Mouse (Mus musculus) C3H10T1/2 (cell line): ENCODE data around the gene 4930548H24Rik. TPM values are rescaled to one million over a fixed set of nuclear protein-coding genes. Genes with fewer than 3 reads are reported as not detected.

Source experiments
- polyA plus RNA-seq, 2 experiments: library from polyadenylated mRNA; unstranded; fragments of >200 nt; fragmentation: generic; extraction: Trizol; gene quantifications; one replicate each; pipeline ENCODE4 v1.2.1; 2012; ENCODE audit warnings: missing spikeins in 2 of 2

4930548H24Rik gene
- polyA plus RNA-seq, result under 1 TPM in 1 of 2 experiments, not detected in 1; 0.06 TPM

GRCm38 (mm10) chr5:31485440-31485839 lies at the start of gene 4930548H24Rik:
TSS of gene 4930548H24Rik (plus strand) at chr5:31485740.

GRCm38 (mm10) chr5:31451878-31452561 lies 33.5 kb upstream of the 4930548H24Rik start, which contains the start of gene Zfp512:
TSS of gene Zfp512 (plus strand) at chr5:31452431.

GRCm38 (mm10) chr5:31494513-31495297 lies 9.2 kb downstream of the 4930548H24Rik start, which contains the start of gene Gpn1:
TSS of gene Gpn1 (plus strand) at chr5:31494741.

GRCm38 (mm10) chr5:31526354-31527116 lies 41.0 kb downstream of the 4930548H24Rik start, which contains the start of gene Slc4a1ap:
TSS of gene Slc4a1ap (plus strand) at chr5:31526995.

GRCm38 (mm10) chr5:31527707-31528106 lies 42.2 kb downstream of the 4930548H24Rik start, which contains the start of gene Supt7l:
TSS of gene Supt7l (minus strand) at chr5:31527807.

Other genes with a start within 250 kb of the 4930548H24Rik start
- 100 to 1,000 TPM in 1 of 2 experiments, 10 to 100 TPM in 1; 54.1 to 114 TPM for gene Nrbp1, start 244.9 kb upstream of the 4930548H24Rik start, polyA plus RNA-seq
- gene Gm9970, start 244.5 kb upstream of the 4930548H24Rik start, polyA plus RNA-seq, result under 1 TPM in 1 of 2 experiments, not detected in 1; 0.33 TPM
- 1 to 10 TPM in 1 of 2 experiments, under 1 TPM in 1; 0.06 to 4.5 TPM for gene Krtcap3, start 234.0 kb upstream of the 4930548H24Rik start, polyA plus RNA-seq
- gene Ift172, start 194.6 kb upstream of the 4930548H24Rik start, polyA plus RNA-seq, result 10 to 100 TPM in 1 of 2 experiments, 1 to 10 TPM in 1; 6.9 to 36.9 TPM
- gene Fndc4, start 189.7 kb upstream of the 4930548H24Rik start, polyA plus RNA-seq, result 10 to 100 TPM; 18.9 to 26.1 TPM
- gene Gckr, start 188.3 kb upstream of the 4930548H24Rik start, polyA plus RNA-seq, result not detected
- gene Zfp512, start 33.3 kb upstream of the 4930548H24Rik start, polyA plus RNA-seq, result 10 to 100 TPM in 1 of 2 experiments, 1 to 10 TPM in 1; 1.8 to 20.1 TPM
- 10 to 100 TPM; 13.4 to 20.4 TPM for gene Gpn1, start 9.0 kb downstream of the 4930548H24Rik start, polyA plus RNA-seq
- gene Slc4a1ap, start 41.3 kb downstream of the 4930548H24Rik start, polyA plus RNA-seq, result 10 to 100 TPM in 1 of 2 experiments, 1 to 10 TPM in 1; 4.6 to 21.0 TPM
- 10 to 100 TPM in 1 of 2 experiments, 1 to 10 TPM in 1; 4.0 to 16.8 TPM for gene Supt7l, start 42.1 kb downstream of the 4930548H24Rik start, polyA plus RNA-seq
- 100 to 1,000 TPM; 165 to 324 TPM for gene Mrpl33, start 111.2 kb downstream of the 4930548H24Rik start, polyA plus RNA-seq
- gene Rbks, start 211.9 kb downstream of the 4930548H24Rik start, polyA plus RNA-seq, result 1 to 10 TPM; 2.7 to 2.9 TPM
- gene Babam2, start 211.9 kb downstream of the 4930548H24Rik start, polyA plus RNA-seq, result 10 to 100 TPM; 46.3 to 46.9 TPM